Mouse (Mus musculus) brain, adult 10 weeks (tissue): Measurements from ENCODE around the gene Hdgfl2. TPM values are rescaled to one million over a fixed set of nuclear protein-coding genes. Genes with fewer than 3 reads are reported as not detected.

Source experiments
- polyA plus RNA-seq: library from polyadenylated mRNA; stranded (reverse); fragments of 350-450 nt; fragmentation: Illumina TruSeq; extraction: RNeasy Lipid Tissue Mini Kit (QIAGEN cat#74804); gene quantifications from one replicate; pipeline ENCODE4 v1.2.3, GENCODE M21; 2015; ENCODE audit warnings: low read depth, low replicate concordance

Hdgfl2 gene
- polyA plus RNA-seq = 82.6 TPM

DNA sequence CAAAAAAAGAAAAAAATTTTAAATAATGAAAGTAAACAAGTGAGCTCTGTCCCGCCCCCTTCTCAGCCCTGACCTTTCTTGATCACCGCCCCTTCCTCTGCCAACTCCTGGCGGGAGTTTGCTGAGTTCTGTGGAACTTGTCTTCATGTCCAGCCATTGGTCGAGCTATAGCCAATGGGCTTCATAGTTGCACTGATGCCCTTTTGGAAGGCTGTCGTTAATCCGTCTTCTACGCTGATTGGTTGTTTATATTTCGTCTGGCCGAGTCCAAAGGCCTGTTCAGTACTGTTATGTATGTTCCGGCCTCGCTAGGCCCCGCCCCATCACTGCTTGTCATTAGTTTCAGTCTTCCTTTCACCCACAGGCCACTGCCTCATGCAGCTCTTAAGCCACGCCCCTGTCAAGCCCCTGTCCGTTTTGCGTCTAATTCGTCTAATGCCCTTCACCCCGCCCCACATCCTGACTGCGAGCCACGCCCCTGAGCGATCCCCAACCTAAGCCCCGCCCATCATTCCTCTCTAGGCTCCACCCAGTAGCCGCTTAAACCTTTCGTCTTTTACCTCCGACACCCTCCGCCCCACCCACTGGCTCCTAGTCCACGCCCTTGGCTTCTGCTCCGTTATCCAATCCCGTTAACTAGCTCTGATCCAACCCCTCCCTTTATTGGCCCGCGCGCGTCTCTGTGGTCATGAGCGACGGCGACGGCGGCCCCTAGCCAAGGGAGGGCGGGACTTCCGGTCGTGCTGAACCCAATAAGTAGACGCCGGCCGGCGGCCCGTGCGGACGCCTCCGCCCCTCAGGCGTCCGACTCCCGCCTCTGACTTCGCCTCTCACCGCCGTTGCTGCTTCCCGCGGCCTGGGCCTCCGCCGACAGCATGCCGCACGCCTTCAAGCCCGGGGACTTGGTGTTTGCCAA, at the start of gene Hdgfl2:
Gene Hdgfl2, plus strand, starts transcription at position 755 of the 916 bp plus-strand sequence.

DNA sequence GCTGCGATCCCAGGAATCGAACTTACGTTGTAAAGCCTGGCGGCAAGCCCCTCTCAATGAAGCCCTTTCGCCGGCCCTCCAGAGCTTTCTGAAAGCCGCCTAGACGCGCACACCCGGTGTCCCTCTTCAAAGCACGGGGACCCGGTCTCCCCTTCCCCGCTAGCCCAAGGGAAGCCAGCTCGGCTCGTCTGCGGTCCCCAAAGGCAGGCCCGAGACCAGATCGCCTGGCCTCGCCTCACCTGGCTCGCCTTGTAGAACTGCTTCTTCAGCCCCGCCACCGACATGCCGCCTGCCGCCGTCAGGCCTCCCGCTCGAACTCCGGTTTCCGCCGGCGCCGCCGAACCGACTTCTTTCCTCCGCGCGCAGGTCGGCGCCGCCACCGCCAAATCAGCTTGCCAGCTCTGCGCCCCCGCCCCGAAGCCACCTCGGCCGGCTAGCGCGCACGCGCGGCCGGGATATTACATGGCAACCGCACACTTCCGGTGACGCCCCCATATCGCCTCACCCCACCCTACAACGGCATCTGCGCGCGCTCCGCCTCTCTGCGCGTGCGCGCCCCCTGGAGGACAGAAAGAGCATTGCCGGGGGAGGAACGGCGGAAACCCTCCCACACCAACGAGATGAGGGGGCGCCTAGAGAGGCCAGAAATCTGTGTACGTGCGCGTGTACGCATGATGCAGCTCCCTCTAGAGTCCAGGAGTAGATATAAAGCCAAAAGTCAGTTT, 43.1 kb upstream of the Hdgfl2 start, which contains the start of gene Sh3gl1:
Gene Sh3gl1, minus strand, starts transcription at position 460 of the 725 bp plus-strand sequence.

DNA sequence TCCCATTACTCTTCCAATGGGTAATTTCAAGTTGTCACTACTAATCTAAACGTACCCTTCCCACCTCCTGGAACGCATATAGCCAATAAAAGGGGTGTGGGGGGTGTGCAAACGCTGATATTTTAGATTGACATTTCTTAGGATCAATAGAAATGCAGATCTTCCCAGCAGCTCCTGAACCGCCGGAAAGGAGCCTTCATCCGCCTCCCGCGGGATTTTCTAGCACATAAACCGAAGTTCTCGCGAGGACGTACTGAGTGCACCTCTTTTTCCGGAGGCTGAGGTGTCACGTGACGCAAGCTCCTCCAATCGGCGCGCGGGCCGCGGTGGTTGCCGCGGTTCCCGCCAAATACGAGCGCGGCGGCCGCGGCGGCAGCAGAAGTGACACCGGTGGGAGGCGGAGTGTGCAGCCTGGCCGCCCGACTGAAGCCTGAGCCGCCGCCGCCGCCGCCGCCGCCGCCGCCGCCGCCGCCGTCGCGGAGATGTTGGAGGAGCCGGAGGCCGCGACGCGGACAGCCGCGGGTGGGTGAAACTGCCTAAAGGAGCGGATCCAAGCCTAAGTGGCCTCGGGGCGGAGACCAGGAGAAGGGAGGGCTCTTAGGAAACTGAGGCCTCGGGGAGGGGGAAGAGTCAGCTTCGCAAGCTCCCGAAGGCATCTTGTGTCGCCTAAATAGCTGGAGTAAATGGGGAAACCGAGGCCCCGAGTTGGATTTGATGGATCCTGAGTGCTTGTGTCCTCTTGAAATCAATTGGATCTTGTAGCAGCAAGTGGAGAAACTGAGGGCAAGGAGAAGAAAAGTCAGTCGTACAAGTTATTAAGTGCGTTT, 39.2 kb upstream of the Hdgfl2 start, which contains the start of gene Chaf1a:
Gene Chaf1a, plus strand, starts transcription at position 410 of the 827 bp plus-strand sequence.

DNA sequence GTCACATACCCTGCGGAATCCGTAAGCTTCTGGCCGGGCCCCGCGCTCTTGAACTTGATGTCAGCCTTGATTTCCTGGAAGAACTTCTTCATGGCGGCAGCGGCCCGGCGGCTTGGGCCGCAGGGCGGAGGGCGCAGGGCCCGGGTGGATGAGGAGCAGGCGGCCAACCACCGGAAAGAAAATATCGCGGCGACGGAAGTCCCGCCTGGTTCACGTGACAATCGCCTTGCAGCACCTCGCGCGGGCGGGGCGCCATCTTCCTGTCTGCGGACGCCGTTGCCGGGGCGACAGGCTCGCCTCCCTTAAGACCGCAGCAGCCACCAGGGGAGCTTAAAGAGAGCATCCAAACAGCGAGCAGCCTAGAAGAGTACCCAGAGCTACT, 4.6 kb upstream of the Hdgfl2 start, which contains the start of gene Ubxn6:
Gene Ubxn6, minus strand, starts transcription at position 202 of the 382 bp plus-strand sequence.

DNA sequence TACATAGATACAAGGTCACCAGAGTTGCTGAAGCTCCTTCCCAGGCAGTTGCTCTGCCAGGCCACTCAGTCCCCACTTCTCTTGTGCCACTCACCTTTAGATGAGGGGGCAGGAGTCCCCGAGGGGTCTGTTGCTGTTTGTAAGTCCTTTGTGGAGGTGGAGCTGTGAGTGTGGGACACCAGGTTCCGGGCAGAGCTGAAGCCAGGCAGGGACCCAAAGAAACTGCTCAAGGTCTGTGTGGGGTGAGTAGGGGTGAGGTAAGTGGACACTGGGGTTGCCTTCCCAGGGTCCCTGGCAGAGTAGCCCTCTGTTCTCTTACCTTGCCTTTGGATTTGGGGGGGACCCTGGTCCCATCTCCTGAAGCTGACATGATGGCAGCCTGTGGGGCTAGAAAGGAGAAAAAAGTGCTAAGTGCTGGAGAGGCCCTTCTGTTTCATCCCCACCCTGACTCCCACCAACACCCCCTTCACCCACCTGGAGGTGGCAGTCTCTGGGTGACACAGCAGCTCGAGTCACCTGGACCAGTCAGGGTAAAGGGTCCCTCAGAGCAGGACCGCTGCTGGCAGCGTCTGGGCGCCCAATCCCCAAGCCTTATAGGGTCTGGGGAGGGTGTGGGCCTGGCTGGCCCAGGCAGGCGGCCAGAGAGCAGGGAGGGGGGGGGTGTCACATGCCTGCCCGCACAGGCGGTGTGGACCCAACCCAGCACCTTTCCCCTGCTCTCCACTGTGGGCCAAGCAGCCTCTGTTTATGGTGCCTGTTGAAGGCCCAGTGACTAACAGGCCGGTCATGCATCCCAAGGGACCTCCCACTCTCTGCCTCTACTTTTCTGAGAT, 30.0 kb downstream of the Hdgfl2 start, which contains the start of gene Plin4:
Gene Plin4, minus strand, starts transcription at position 585 of the 833 bp plus-strand sequence.

DNA sequence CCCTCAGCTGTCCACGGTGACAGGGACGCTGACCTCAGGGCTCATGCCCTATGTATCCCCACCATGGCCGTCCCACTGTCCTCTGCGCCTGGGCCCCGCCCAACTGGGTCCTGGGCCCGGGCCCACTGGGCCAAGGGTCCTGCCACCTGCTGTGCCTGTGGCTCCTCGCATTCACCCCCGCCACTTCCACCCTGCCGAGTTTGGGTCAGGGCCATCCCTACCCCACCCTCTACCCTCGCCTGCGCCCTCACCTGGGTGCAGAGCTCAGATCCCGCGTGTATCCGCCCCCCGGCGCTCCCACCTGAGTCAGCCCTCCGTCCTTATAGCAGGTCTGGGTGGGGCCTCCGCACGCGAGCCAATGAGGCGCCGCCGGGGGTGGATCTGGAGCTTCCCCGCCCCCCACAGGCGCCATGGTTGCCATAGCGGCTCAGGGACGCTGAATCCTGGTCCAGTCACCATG, 37.8 kb downstream of the Hdgfl2 start, which contains the start of gene Plin5:
Gene Plin5, minus strand, starts transcription at position 346 of the 460 bp plus-strand sequence.

DNA sequence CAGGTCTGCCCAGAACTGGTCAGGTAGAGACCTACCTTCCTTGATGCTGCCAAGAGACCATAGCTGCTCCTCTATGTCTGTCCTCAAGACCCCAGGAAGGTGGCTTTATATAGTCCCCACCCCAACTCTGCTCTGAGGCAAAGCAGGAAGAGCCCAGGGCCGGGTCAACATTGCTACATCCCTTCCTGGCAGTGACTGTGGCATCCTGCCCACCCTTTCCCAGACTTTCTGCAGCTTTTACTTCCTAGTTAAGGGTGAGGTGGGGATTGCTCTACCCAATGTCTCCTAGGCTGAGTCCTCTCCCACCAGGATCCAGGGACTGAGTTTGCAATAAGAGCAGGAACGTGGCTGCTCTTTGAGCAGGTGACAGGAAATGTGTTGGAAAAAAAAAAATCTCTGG, 42.4 kb downstream of the Hdgfl2 start, which contains the start of gene Lrg1:
Gene Lrg1, minus strand, starts transcription at position 176 of the 400 bp plus-strand sequence.

DNA sequence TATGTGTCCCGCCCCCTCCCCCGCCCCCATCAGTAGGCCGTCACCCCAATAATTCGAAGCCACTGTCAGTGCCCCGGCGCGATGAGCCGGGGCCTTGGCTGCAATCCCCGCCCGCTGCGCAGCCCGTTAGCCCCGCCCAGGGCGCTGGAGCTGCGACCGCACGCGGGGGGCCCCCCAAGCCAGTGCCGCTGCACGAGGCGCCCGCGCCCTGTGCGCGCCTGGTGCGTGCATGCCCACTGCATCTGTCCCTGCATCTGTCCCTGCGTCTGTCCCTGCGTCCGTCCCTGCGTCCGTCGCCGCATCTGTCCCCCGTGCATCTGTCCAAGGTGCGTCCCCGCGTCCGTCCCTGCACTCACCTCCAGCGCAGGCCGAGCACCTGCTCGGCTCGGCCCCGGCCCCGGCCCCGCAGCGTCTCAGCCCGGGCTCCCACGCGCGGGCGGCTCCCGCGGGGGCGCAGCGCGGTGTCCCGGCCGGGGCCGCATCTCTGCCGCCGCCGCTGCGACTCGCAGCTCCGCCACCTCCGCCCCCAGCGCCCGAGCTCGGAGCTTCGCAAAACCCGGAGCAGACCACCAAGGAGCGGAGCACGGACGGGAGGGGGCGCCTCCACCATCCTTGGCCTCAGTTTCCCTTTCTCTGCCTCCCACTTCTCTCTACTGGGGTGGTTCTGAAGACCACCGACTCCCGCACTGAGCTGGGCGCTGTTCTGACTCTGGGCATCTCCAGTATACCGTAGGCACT, 60.6 kb downstream of the Hdgfl2 start, which contains the start of gene Sema6b:
Gene Sema6b, minus strand, starts transcription at position 486 of the 738 bp plus-strand sequence.

Other genes with a start within 250 kb of the Hdgfl2 start
- 5.6 TPM for gene Zfp119a, start 200.7 kb upstream of the Hdgfl2 start, polyA plus RNA-seq
- 11.1 TPM for gene Zfp959, start 187.5 kb upstream of the Hdgfl2 start, polyA plus RNA-seq
- 4.3 TPM for gene Zfp119b, start 130.1 kb upstream of the Hdgfl2 start, polyA plus RNA-seq
- 1.5 TPM for gene Ebi3, start 127.0 kb upstream of the Hdgfl2 start, polyA plus RNA-seq
- gene Yju2, start 120.5 kb upstream of the Hdgfl2 start, polyA plus RNA-seq = 10.5 TPM
- 42.9 TPM for gene Shd, start 109.2 kb upstream of the Hdgfl2 start, polyA plus RNA-seq
- gene Fsd1, start 93.1 kb upstream of the Hdgfl2 start, polyA plus RNA-seq = 54.4 TPM
- 2.6 TPM for gene Stap2, start 74.0 kb upstream of the Hdgfl2 start, polyA plus RNA-seq
- gene Mpnd, start 73.9 kb upstream of the Hdgfl2 start, polyA plus RNA-seq = 93.4 TPM
- gene Sh3gl1, start 43.0 kb upstream of the Hdgfl2 start, polyA plus RNA-seq = 40.3 TPM
- 2.4 TPM for gene Chaf1a, start 39.2 kb upstream of the Hdgfl2 start, polyA plus RNA-seq
- 105 TPM for gene Ubxn6, start 4.6 kb upstream of the Hdgfl2 start, polyA plus RNA-seq
- gene Plin4, start 30.2 kb downstream of the Hdgfl2 start, polyA plus RNA-seq = 1.1 TPM
- gene Plin5, start 38.0 kb downstream of the Hdgfl2 start, polyA plus RNA-seq = 0.67 TPM
- gene Lrg1, start 42.4 kb downstream of the Hdgfl2 start, polyA plus RNA-seq = 2.5 TPM
- 52.6 TPM for gene Sema6b, start 60.7 kb downstream of the Hdgfl2 start, polyA plus RNA-seq
- gene Tnfaip8l1, start 82.8 kb downstream of the Hdgfl2 start, polyA plus RNA-seq = 9.1 TPM
- gene Mydgf, start 104.3 kb downstream of the Hdgfl2 start, polyA plus RNA-seq = 53.9 TPM
- 44.0 TPM for gene Dpp9, start 139.3 kb downstream of the Hdgfl2 start, polyA plus RNA-seq
- 19.5 TPM for gene Fem1a, start 177.2 kb downstream of the Hdgfl2 start, polyA plus RNA-seq
- 4.0 TPM for gene Ticam1, start 197.2 kb downstream of the Hdgfl2 start, polyA plus RNA-seq
- gene Plin3, start 213.2 kb downstream of the Hdgfl2 start, polyA plus RNA-seq = 16.0 TPM
- gene Arrdc5, start 220.7 kb downstream of the Hdgfl2 start, polyA plus RNA-seq = not detected
- 1.2 TPM for gene Uhrf1, start 223.7 kb downstream of the Hdgfl2 start, polyA plus RNA-seq
- 39.1 TPM for gene Kdm4b, start 246.4 kb downstream of the Hdgfl2 start, polyA plus RNA-seq